Mouse (Mus musculus) 416B (cell line): ENCODE data around the gene Ttll12.

Experiments
- DNase-seq: peaks from one replicate; pipeline ENCODE4 v3.0.0; 2011; ENCODE audit warnings: low read depth

The Ttll12 gene

GRCm38 (mm10) chr15:83594513-83595363, at the start of gene Ttll12:
TSS of gene Ttll12 (minus strand) at chr15:83595157.
- peak; percentile 95 for DNase-seq

GRCm38 (mm10) chr15:83642518-83642917, 47.6 kb upstream of the Ttll12 start:
- no peak for DNase-seq

GRCm38 (mm10) chr15:83640208-83640607, 45.3 kb upstream of the Ttll12 start:
- no peak for DNase-seq

GRCm38 (mm10) chr15:83639160-83639559, 44.2 kb upstream of the Ttll12 start:
- no peak for DNase-seq

- DNase-seq: no peak
These were observed 43.4 kb upstream of the Ttll12 start for GRCm38 (mm10) chr15:83638196-83638899.

GRCm38 (mm10) chr15:83636759-83637158, 41.8 kb upstream of the Ttll12 start:
- DNase-seq: no peak

GRCm38 (mm10) chr15:83635251-83635650, 40.3 kb upstream of the Ttll12 start:
- no peak for DNase-seq

GRCm38 (mm10) chr15:83634076-83634475, 39.1 kb upstream of the Ttll12 start:
- DNase-seq: peak; percentile 9

- DNase-seq: no peak
These were observed 36.1 kb upstream of the Ttll12 start for GRCm38 (mm10) chr15:83631071-83631470.

- no peak for DNase-seq
These were observed 34.8 kb upstream of the Ttll12 start for GRCm38 (mm10) chr15:83629716-83630115.

GRCm38 (mm10) chr15:83626142-83626645, 31.2 kb upstream of the Ttll12 start:
- peak; percentile 19 for DNase-seq

- no peak for DNase-seq
These were observed 20.3 kb upstream of the Ttll12 start for GRCm38 (mm10) chr15:83615245-83615644.

- peak; percentile 77 for DNase-seq
These were observed 12.3 kb upstream of the Ttll12 start for GRCm38 (mm10) chr15:83607115-83607802.

GRCm38 (mm10) chr15:83606700-83607099, 11.7 kb upstream of the Ttll12 start:
- DNase-seq: no peak

- no peak for DNase-seq
These were observed 11.3 kb upstream of the Ttll12 start for GRCm38 (mm10) chr15:83606216-83606615.

GRCm38 (mm10) chr15:83603426-83603825, 8.5 kb upstream of the Ttll12 start:
- no peak for DNase-seq

- DNase-seq: no peak
These were observed 8.1 kb upstream of the Ttll12 start for GRCm38 (mm10) chr15:83603046-83603396.

- DNase-seq: peak; percentile 96
These were observed 7.6 kb upstream of the Ttll12 start for GRCm38 (mm10) chr15:83602372-83603045.

GRCm38 (mm10) chr15:83601185-83601584, 6.2 kb upstream of the Ttll12 start:
- DNase-seq: peak; percentile 10

- no peak for DNase-seq
These were observed 1.9 kb upstream of the Ttll12 start for GRCm38 (mm10) chr15:83596833-83597232.

GRCm38 (mm10) chr15:83595364-83595711, 381 bp upstream of the Ttll12 start:
- DNase-seq: no peak
